In the genomic region with DNA sequence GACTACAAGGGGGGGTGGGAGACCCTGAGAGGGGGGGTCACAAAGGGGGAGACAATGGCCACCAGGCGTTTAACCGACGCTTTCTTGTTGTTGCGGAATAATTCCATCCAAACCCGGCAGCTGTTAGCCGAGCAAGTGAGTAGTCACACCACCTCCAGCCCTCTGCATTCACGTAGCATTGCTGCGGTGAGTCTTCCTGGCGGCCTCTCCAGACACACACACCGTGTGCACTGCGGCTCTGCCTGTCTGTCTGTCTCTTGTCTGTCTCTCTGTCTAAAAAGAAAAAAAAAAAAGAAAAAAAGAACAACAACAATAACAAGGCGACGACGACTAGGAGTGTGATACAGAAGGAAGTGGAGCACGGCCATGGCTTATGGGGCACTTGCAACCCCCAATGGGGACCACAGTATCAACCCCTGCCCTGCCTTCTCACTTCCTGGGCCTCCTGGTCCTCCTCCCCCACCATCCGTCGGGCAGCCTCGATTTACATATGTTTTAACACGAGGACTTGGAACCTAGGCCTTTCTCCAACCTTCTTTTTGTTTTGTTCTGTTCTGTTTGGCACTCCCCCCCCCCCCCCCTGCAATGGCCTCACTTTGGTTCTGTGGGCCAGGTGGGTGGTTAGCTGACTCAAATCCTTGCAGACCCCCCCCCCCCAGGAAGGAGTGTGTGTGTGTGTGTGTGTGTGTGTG, we compare ENCODE assay signal across 8 mouse cellular contexts. TPM values are rescaled to one million over a fixed set of nuclear protein-coding genes. Genes with fewer than 3 reads are reported as not detected.
DNase-seq lines count a peak whose midpoint lies in the region; ATAC-seq and TF ChIP-seq lines count a peak whose summit lies in the region.

No protein-coding gene starts in this region.

- no peak for TF ChIP-seq EP300 in ES-Bruce4 (IDR thresholded peaks at IDR 0.05; ENCODE audit: insufficient read depth, low read depth, low read length)

- H3K4me2 ChIP-seq in midbrain, postnatal 0 days (ENCODE audit: low read depth, low read length, poor library complexity, severe bottlenecking): peak overlapping the region; percentile 86

- DNase-seq in A20 (ENCODE audit: low read depth, low spot score): peak; percentile 91
- peak; percentile 57 for DNase-seq in hindbrain, embryonic 10.5 days (ENCODE audit: low spot score)
- peak; percentile 35 for DNase-seq in liver, adult 2 months (ENCODE audit: extremely low read depth, low read depth, low spot score)
- peak; percentile 35 for DNase-seq in midbrain, postnatal 0 days (ENCODE audit: low spot score)
- peak; percentile 76 for DNase-seq in thymus, postnatal 0 days (ENCODE audit: low spot score)
- DNase-seq in gastrocnemius, adult 18-20 months (ENCODE audit: low spot score): no peak

- peak; percentile 43 for ATAC-seq in common myeloid progenitor, adult 5-6 weeks (replicated peaks; ENCODE audit: low read depth, poor library complexity, severe bottlenecking)
- peak; percentile 26; the same call in 1 of the 2 replicates for ATAC-seq in midbrain, postnatal 0 days (ENCODE audit: low FRiP score)

- no peaks in the 10 kb centered on the region; the same call in 1 of the 2 replicates for H3K36me3 ChIP-seq in ES-Bruce4 (ENCODE audit: control insufficient read depth, insufficient read depth, low read length, poor library complexity, severe bottlenecking)
- no peaks in the 10 kb centered on the region for H3K36me3 ChIP-seq in hindbrain, embryonic 10.5 days
- no peaks in the 10 kb centered on the region for H3K36me3 ChIP-seq in liver, adult 2 months (ENCODE audit: control insufficient read depth, insufficient read depth, low read length)
- no peaks in the 10 kb centered on the region for H3K36me3 ChIP-seq in midbrain, postnatal 0 days (ENCODE audit: insufficient read depth, low read length)

- peak overlapping the region; percentile 72 for H3K9ac ChIP-seq in ES-Bruce4 (ENCODE audit: low read depth, poor library complexity, severe bottlenecking)
- peak overlapping the region; percentile 91 for H3K9ac ChIP-seq in liver, adult 2 months (ENCODE audit: low read depth, low read length)
- peak overlapping the region; percentile 60 for H3K9ac ChIP-seq in midbrain, postnatal 0 days (replicated peaks; ENCODE audit: low read length, poor library complexity, severe bottlenecking)

- under 1% methylated on average over 19 of the region's 19 CpGs for WGBS in hindbrain, embryonic 10.5 days
- under 1% methylated on average over 19 of the region's 19 CpGs for WGBS in liver, adult 2 months
- under 1% methylated on average over 19 of the region's 19 CpGs for WGBS in midbrain, postnatal 0 days

- H3K4me1 ChIP-seq in ES-Bruce4 (ENCODE audit: control insufficient read depth, insufficient read depth, low read length): no peaks in the 10 kb centered on the region
- H3K4me1 ChIP-seq in hindbrain, embryonic 10.5 days (replicated peaks): peaks cover 72% of the 10 kb centered on the region
- peaks cover 6% of the 10 kb centered on the region for H3K4me1 ChIP-seq in liver, adult 2 months (ENCODE audit: control insufficient read depth, insufficient read depth, low read length)
- H3K4me1 ChIP-seq in midbrain, postnatal 0 days (ENCODE audit: insufficient read depth, low read length): peaks cover 5% of the 10 kb centered on the region

- no peaks in the 10 kb centered on the region for H3K9me3 ChIP-seq in ES-Bruce4 (replicated peaks; ENCODE audit: control insufficient read depth, insufficient read depth, low read length, poor library complexity, severe bottlenecking)
- H3K9me3 ChIP-seq in hindbrain, embryonic 10.5 days: no peaks in the 10 kb centered on the region
- H3K9me3 ChIP-seq in midbrain, postnatal 0 days (ENCODE audit: low read length): no peaks in the 10 kb centered on the region

- no peak for TF ChIP-seq POLR2A in ES-Bruce4 (IDR thresholded peaks at IDR 0.05; ENCODE audit: insufficient read depth, low read length)
- no peak for TF ChIP-seq POLR2A in liver, adult 2 months (IDR thresholded peaks at IDR 0.05; ENCODE audit: extremely low read depth, insufficient read depth, low read length)

- H3K4me3 ChIP-seq in ES-Bruce4 (ENCODE audit: low read depth, low read length): peak overlapping the region; percentile 93
- peak overlapping the region; percentile 77 for H3K4me3 ChIP-seq in hindbrain, embryonic 10.5 days
- peak overlapping the region; percentile 98 for H3K4me3 ChIP-seq in liver, adult 2 months (ENCODE audit: insufficient read depth, low read depth, low read length)
- peak overlapping the region; percentile 67 for H3K4me3 ChIP-seq in midbrain, postnatal 0 days (ENCODE audit: low read depth, low read length)

- H3K79me2 ChIP-seq in liver, adult 2 months (ENCODE audit: control insufficient read depth, insufficient read depth, low read length): peaks cover 17% of the 10 kb centered on the region; the same call in 1 of the 2 replicates

- H3K27ac ChIP-seq in ES-Bruce4 (ENCODE audit: insufficient read depth, low read length): peak overlapping the region; percentile 23; the same call in 1 of the 2 replicates
- peak overlapping the region; percentile 90 for H3K27ac ChIP-seq in hindbrain, embryonic 10.5 days
- peak overlapping the region; percentile 64 for H3K27ac ChIP-seq in liver, adult 2 months (replicated peaks; ENCODE audit: insufficient read depth, low read depth, low read length)
- peak overlapping the region; percentile 71; the same call in 1 of the 2 replicates for H3K27ac ChIP-seq in midbrain, postnatal 0 days (ENCODE audit: low read depth, low read length)

- TF ChIP-seq CTCF in ES-Bruce4 (IDR thresholded peaks at IDR 0.05; ENCODE audit: low read depth, low read length): no peak
- TF ChIP-seq CTCF in liver, adult 2 months (IDR thresholded peaks at IDR 0.05; ENCODE audit: low read depth, low read length): no peak
- no peak for TF ChIP-seq CTCF in midbrain, postnatal 0 days (IDR thresholded peaks at IDR 0.05)

- no peaks in the 10 kb centered on the region for H3K27me3 ChIP-seq in ES-Bruce4 (ENCODE audit: control insufficient read depth, insufficient read depth, low read length, poor library complexity, severe bottlenecking)
- no peaks in the 10 kb centered on the region for H3K27me3 ChIP-seq in hindbrain, embryonic 10.5 days (ENCODE audit: insufficient read depth, poor library complexity, severe bottlenecking)
- no peaks in the 10 kb centered on the region for H3K27me3 ChIP-seq in liver, adult 2 months (ENCODE audit: control insufficient read depth, insufficient read depth, low read length)
- H3K27me3 ChIP-seq in midbrain, postnatal 0 days (ENCODE audit: insufficient read depth, low read length): no peaks in the 10 kb centered on the region

RNA-seq across cellular contexts. Expression of a gene that starts 1.0 kb away (rescaled TPM):
- 57.3 and 59.7 TPM in 2 replicates for polyA plus RNA-seq in ES-Bruce4 (2011; ENCODE audit: insufficient read depth, insufficient read length, low read depth, missing spikeins)
- total RNA-seq in common myeloid progenitor, adult 5-6 weeks (2017): 25.5 and 35.0 TPM in 2 replicates
- 8.3 and 9.1 TPM in 2 replicates for polyA plus RNA-seq in hindbrain, embryonic 10.5 days (2016; fragmentation: Nextera tagmentation; extraction: Ambion mirVana)
- 9.8 and 10.5 TPM in 2 replicates for total RNA-seq in liver, adult 2 months (2014; rRNA removed)
- 12.1 and 14.6 TPM in 2 replicates for polyA plus RNA-seq in liver, adult 2 months (2012; rRNA removed)
- 35.4 and 38.8 TPM in 2 replicates for total RNA-seq in midbrain, postnatal 0 days (2014; rRNA removed)
- 9.7 and 10.5 TPM in 2 replicates for polyA plus RNA-seq in midbrain, postnatal 0 days (2015; fragmentation: Nextera tagmentation; extraction: Ambion mirVana)
- 9.8 and 12.3 TPM in 2 replicates for polyA plus RNA-seq in thymus, postnatal 0 days (2015; fragmentation: Nextera tagmentation; extraction: Ambion mirVana)
- total RNA-seq in gastrocnemius, adult 18-20 months (2021): 10 to 100 TPM; 18.1 to 19.0 TPM

RNA-seq across cellular contexts. Expression of a gene that starts 33.0 kb away (rescaled TPM):
- 28.7 TPM in 2 replicates for polyA plus RNA-seq in ES-Bruce4 (2011; ENCODE audit: insufficient read depth, insufficient read length, low read depth, missing spikeins)
- total RNA-seq in common myeloid progenitor, adult 5-6 weeks (2017): 33.5 and 34.8 TPM in 2 replicates
- polyA plus RNA-seq in hindbrain, embryonic 10.5 days (2016; fragmentation: Nextera tagmentation; extraction: Ambion mirVana): 35.0 and 37.6 TPM in 2 replicates
- total RNA-seq in liver, adult 2 months (2014; rRNA removed): 39.7 and 43.4 TPM in 2 replicates
- polyA plus RNA-seq in liver, adult 2 months (2012; rRNA removed): 70.6 and 81.0 TPM in 2 replicates
- total RNA-seq in midbrain, postnatal 0 days (2014; rRNA removed): 17.4 and 22.7 TPM in 2 replicates
- 14.5 and 15.7 TPM in 2 replicates for polyA plus RNA-seq in midbrain, postnatal 0 days (2015; fragmentation: Nextera tagmentation; extraction: Ambion mirVana)
- 55.9 and 56.2 TPM in 2 replicates for polyA plus RNA-seq in thymus, postnatal 0 days (2015; fragmentation: Nextera tagmentation; extraction: Ambion mirVana)
- total RNA-seq in gastrocnemius, adult 18-20 months (2021): 10 to 100 TPM; 88.1 to 92.2 TPM

Comparison
In these comparisons a context has a peak if more than half of its experiments do, and no peak if none do; other contexts are left out.
1. H3K27ac ChIP-seq: peak in every context shown above with its lines; median percentile 90 in hindbrain, embryonic 10.5 days; 71 in midbrain, postnatal 0 days; 64 in liver, adult 2 months; 23 in ES-Bruce4.